Mouse (Mus musculus) c-Kit-positive CD71-negative TER-119-negative erythroid progenitor cells, embryonic 14.5 days (primary cell): ENCODE measurements around the gene Panx1.

Source experiments
- DNase-seq: peaks from one replicate; pipeline ENCODE4 v3.0.0-alpha.2; 2013; ENCODE audit warnings: low read depth

The Panx1 gene

GRCm38 (mm10) chr9:15045084-15045669, at the start of gene Panx1:
TSS of gene Panx1 (minus strand) at chr9:15045478.
- DNase-seq, result no peak

- DNase-seq, result no peak
Measured at GRCm38 (mm10) chr9:15068686-15069295, 23.5 kb upstream of the Panx1 start.

- no peak for DNase-seq
Measured at GRCm38 (mm10) chr9:15067995-15068685, 22.9 kb upstream of the Panx1 start.

GRCm38 (mm10) chr9:15064176-15064575, 18.9 kb upstream of the Panx1 start:
- DNase-seq, result no peak

- no peak for DNase-seq
Measured at GRCm38 (mm10) chr9:15060847-15061246, 15.6 kb upstream of the Panx1 start.

- DNase-seq, result no peak
Measured at GRCm38 (mm10) chr9:15060026-15060425, 14.7 kb upstream of the Panx1 start.

- no peak for DNase-seq
Measured at GRCm38 (mm10) chr9:15045740-15046139, 462 bp upstream of the Panx1 start.

GRCm38 (mm10) chr9:15044391-15045083, 741 bp downstream of the Panx1 start:
- no peak for DNase-seq

GRCm38 (mm10) chr9:15041556-15041955, 3.7 kb downstream of the Panx1 start:
- no peak for DNase-seq

GRCm38 (mm10) chr9:15039848-15040247, 5.4 kb downstream of the Panx1 start:
- DNase-seq, result no peak

GRCm38 (mm10) chr9:15037704-15038103, 7.6 kb downstream of the Panx1 start:
- no peak for DNase-seq

GRCm38 (mm10) chr9:15037237-15037636, 8.0 kb downstream of the Panx1 start:
- no peak for DNase-seq

GRCm38 (mm10) chr9:15036807-15037206, 8.5 kb downstream of the Panx1 start:
- no peak for DNase-seq

GRCm38 (mm10) chr9:15036405-15036804, 8.9 kb downstream of the Panx1 start:
- no peak for DNase-seq

- DNase-seq, result no peak
Measured at GRCm38 (mm10) chr9:15035979-15036378, 9.3 kb downstream of the Panx1 start.

- no peak for DNase-seq
Measured at GRCm38 (mm10) chr9:15034546-15035273, 10.6 kb downstream of the Panx1 start.

- DNase-seq, result no peak
Measured at GRCm38 (mm10) chr9:15033568-15034160, 11.6 kb downstream of the Panx1 start.

- DNase-seq, result no peak
Measured at GRCm38 (mm10) chr9:15032797-15033196, 12.5 kb downstream of the Panx1 start.

GRCm38 (mm10) chr9:15030771-15031170, 14.5 kb downstream of the Panx1 start:
- no peak for DNase-seq

GRCm38 (mm10) chr9:15029025-15029727, 16.1 kb downstream of the Panx1 start:
- peak; percentile 60 for DNase-seq

GRCm38 (mm10) chr9:15027725-15028124, 17.6 kb downstream of the Panx1 start:
- DNase-seq, result no peak
